Mouse (Mus musculus): ENCODE measurements around the gene Capg.

GRCm38 (mm10) chr6:72604066-72604465 lies 59.9 kb downstream of the Capg start:
- no peak for TF ChIP-seq MYC (IDR thresholded peaks at IDR 0.05; ENCODE audit: low read depth, low read length)
- no peak for TF ChIP-seq HCFC1 (IDR thresholded peaks at IDR 0.05; ENCODE audit: low read depth, low read length)
- TF ChIP-seq POLR2A (IDR thresholded peaks at IDR 0.05; ENCODE audit: control insufficient read depth in 1 of 2, insufficient read depth in 1 of 2, low read depth in 1 of 2, low read length in 2 of 2, poor library complexity in 1 of 2) = no peak
- no peak for TF ChIP-seq CTCF (IDR thresholded peaks at IDR 0.05 in 2 of 3, conservative IDR thresholded peaks at IDR 0.05 in 1 of 3; ENCODE audit: control insufficient read depth in 1 of 3, insufficient read depth in 1 of 3, low read depth in 2 of 3, low read length in 3 of 3, poor library complexity in 1 of 3, severe bottlenecking in 1 of 3)
- TF ChIP-seq ZMIZ1 (IDR thresholded peaks at IDR 0.05; ENCODE audit: low read depth, low read length) = no peak
- TF ChIP-seq RAD21 (IDR thresholded peaks at IDR 0.05; ENCODE audit: low read depth, low read length) = no peak
- TF ChIP-seq USF2 (IDR thresholded peaks at IDR 0.05; ENCODE audit: borderline replicate concordance in 1 of 2, insufficient read depth in 1 of 2, low read depth in 1 of 2, low read length in 2 of 2) = no peak
- TF ChIP-seq ZNF384 (IDR thresholded peaks at IDR 0.05; ENCODE audit: low read depth, low read length) = no peak
- TF ChIP-seq POLR2AphosphoS5 (IDR thresholded peaks at IDR 0.05; ENCODE audit: borderline replicate concordance, low read depth, low read length) = no peak
